Mouse (Mus musculus): ENCODE measurements around the gene Gm128.

The Gm128 gene

DNA sequence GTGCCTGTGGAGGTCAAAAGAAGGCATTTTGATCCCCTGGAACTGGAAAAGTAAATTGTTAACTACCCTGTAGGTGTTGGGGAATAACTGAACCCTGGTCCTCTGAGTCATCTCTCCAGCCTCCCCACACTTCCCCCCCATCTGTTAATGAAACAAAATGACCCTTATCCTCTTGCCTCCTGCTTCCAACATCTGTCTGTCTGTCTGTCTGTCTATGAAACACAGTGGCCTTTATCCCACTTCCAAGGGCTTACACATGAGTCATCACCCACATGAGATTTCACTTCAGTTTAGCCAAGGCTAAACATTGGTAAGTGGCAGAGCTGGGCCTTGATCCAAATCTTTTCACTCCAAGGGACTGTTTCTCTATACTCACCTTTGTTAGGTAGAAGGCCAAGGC lies 26.5 kb upstream of the Gm128 start:
- no peak for DNase-seq (ENCODE audit: low spot score)

DNA sequence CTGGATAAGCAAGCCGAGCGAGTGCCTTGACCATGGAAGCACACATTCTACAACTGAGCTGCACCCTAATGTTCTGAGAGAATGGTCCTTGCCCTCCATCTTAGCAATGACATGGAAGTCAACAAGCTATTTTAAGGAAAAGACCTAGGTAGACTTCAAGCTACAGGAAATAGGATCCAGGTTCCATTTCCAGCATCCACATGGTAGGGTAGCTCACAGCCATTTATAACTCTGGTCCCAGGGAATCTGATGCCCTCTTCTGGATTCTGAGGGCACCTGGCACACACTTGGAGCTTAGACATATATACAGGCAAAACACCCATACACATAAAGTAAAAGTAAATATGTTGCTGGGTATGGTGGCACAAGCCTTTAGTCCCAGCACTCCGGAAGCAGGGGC lies 24.7 kb upstream of the Gm128 start:
- no peak for DNase-seq (ENCODE audit: low spot score)

DNA sequence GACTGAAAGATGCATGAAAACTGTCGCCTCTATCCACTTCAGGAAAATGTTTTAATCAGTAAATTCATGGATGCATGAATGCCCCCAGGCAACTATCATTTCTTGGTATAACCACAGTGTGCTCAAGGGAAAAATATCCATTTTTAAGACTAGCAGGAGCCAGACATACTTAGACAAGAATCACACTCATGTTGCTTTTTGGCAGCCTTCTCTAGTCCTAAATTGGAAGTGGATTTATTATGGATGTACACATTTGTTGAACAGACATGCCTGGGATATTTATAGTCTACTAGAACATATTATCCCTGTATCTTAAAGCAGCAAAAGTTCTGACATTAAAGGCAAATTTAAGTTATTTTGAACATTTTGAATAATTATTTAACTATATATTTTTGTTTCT lies 23.3 kb upstream of the Gm128 start:
- DNase-seq (ENCODE audit: low spot score), result no peak

DNA sequence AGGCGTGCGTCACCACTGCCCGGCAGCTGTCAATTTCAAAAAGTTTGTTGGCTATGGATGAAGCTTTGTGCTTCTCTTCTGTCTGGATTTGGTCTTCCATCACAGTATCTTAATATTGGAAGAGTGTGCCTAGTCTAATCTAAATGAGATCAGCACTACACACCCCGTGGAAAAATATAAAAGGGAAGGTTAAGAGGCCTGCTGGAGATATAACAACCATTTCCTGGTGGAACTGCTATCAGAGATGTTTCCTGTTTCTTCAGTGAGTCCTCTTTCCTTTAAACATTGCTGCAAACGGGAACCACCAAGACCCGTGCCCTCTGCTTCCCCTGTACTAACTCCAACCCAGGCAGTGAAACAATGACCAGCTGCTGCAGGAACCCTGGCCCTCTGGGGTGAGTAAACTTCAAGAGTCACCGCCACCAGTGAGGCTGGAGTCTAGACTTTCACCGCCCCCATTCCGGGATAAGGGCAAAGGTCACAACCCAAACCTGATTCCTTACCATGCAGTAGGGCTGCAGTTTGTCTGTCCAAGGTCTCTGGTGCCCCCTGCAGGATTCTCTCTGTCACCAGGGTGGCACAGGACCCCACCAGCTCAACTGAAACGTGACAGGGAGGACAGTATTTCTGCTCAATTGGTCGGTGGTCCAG lies 21.8 kb upstream of the Gm128 start:
- peak; percentile 73 for DNase-seq (ENCODE audit: low spot score)

DNA sequence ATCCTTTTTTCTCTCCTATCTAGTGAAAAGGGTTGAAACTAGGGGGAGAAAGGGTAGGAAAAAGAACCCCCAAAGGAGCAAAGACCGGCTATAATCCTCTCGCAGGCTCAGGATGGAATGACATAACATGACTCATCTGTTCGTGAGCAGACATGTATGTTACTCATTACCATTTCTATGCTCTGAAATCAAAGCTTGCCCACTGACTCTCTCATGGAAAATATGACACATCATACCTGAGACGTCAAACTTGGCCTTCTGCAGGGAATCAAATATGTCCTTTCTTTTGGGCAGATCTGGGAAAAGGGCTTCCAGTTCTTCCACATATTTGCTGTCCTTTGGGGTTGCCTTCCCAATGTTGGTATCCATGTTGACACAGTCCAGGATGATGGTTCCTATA lies 20.6 kb upstream of the Gm128 start:
- DNase-seq (ENCODE audit: low spot score), result no peak

DNA sequence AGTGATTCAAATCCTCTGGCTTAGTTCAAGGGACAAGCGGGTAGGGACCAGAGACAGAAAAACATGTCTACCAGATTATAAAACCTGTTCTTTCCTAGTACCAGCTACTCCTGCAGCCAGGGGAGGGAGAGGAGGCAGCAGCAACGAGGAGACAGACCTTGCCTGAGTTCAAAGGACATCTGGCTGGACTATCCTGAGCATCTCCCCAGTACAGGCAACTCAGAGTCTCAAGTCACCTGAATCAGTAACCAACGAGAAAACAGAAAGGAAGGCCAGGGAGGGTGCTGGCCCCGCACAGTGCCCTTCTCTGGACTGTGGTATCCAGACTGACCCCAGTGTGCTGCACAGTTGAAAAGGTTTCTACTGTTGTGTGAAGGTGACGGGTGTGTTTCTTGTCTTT lies 15.5 kb upstream of the Gm128 start:
- DNase-seq (ENCODE audit: low spot score), result no peak

DNA sequence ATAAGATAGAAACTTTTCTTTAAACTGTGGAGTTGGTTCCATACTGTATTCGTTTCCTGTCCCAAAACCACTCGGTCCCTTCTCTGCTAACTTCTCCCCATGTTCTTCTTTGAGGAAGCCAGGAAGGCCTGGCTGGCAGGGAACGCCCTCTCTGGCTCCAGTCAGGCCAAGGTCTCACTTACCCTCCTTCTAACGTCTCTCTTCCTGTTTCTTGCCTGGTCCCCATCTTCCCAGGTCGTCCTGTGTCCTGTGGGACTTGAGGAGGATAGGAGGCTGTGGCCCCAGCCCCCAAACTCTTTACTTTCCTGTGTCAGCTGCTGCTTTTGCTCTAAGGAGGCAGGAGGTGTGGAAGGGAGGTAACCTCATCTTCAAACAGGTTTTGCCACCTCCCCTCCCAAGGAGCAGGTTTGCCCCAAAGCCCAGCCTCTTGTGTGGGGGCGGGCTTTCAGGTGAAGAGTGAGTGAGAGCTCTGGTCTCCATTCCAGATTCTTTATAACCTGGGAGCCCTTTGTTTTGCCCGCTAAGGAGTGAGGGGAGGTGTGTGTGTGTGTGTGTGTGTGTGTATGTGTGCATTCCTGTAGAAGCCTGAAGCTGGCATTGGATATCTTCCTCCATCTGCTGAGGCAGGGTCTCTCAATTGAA lies 9.5 kb upstream of the Gm128 start, which contains the start of gene Bnipl:
Gene Bnipl, minus strand, starts transcription at position 411 of the 642 bp plus-strand sequence.
- DNase-seq (ENCODE audit: low spot score), result peak; percentile 55

DNA sequence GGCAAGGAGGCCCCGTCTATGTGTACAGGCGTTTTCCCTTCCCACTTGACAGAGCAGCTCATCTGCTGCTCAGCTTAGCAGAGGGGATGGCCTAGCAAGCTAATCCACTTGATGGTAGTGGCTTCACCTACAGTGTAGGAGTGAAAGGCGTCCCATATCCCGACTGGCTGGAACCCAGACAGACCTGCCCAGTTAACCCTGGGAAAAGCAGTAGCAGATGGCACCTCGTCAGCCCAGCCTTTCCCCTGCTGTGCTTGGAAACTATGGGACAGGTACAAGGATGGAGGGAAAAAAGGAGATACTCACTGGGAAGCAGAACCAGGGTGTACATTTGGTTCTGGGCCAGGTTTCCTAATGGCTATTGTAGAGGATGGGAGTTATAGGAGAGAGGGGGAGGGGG lies 9.0 kb upstream of the Gm128 start:
- DNase-seq (ENCODE audit: low spot score), result no peak

DNA sequence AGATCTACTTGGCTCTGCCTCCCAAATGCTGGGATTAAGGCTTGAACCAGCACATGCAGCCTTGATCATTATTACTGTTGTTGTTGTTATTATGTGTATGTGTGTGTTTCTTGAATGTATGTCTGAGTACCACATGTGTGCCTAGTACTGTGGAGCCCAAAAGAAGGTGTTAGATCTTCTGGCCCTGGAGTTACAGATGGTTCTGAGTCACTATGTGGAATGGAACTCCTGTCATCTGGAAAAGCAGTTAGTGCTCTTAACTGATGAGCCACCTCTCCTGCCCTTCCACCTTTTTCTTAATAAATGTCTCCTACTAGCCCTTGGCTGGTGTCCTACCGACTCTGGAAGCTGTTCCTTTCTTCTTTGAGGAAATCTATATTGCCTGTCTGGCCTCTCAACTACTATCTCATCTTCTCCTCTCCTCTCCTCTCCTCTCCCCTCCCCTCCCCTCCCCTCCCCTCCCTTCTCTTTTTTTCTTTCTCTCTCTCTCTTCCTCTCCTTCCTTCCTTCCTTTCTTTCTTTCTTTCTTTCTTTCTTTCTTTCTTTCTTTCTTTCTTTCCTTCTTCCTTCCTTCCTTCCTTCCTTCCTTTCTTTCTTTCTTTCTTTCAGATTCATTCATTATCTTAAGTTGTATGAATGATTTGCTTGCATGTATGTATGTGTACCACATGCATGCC lies 6.4 kb upstream of the Gm128 start:
- no peak for DNase-seq (ENCODE audit: low spot score)

DNA sequence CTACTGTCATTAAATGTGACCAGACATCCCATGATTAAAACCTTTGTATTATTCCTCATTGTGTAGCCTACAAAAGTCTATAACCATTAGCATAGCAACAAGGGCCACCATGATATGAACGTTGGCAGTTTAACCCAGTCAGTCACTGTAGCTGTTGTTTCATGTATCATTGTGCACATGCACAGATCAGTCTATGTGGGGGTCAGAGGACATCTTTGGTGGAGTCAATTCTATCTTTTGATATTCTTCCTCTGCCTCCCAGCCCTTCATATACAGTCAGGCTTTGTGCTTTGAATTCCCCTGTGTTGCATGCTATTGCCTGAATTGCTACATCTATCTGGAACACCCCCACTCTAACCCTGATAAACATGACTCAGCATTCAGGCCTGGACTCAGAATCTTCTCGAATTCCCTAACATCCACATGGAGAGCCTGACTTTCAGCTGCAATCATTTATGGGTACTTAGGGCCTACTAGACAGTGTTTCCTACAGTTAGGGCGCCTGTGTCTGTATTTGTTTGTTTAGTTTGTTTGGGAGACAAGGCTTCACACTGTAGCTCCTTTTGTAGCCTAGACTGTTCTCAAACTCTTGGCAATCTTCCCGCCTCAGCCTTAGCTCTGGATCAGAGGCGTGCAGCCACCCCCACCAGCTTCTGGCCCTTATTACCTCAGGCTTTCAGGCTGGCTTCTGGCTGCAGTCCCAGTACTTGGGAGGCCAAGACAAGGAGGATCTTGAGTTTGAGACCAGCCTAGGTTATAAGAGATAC lies 5.2 kb upstream of the Gm128 start:
- peak; percentile 59 for DNase-seq (ENCODE audit: low spot score)

DNA sequence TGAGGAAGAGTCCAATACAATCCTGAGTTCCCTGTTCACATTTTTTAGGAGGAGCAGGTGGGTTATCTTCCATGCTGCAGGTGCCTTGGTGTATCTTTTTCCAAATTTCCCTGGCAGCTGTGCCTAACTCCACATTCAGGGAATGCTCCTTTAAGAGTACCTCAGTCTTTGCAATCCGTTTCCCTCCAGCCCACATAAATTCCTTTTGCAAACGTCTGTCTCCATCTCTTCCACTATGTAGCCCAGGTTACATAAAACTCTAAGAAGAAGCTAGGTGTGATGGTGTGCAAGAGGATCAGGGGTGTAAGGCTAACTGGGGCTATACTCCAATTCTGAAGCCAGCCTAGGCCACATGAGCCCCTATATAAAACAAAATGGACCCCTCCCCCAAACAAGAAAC lies 1.7 kb upstream of the Gm128 start:
- DNase-seq (ENCODE audit: low spot score), result no peak

DNA sequence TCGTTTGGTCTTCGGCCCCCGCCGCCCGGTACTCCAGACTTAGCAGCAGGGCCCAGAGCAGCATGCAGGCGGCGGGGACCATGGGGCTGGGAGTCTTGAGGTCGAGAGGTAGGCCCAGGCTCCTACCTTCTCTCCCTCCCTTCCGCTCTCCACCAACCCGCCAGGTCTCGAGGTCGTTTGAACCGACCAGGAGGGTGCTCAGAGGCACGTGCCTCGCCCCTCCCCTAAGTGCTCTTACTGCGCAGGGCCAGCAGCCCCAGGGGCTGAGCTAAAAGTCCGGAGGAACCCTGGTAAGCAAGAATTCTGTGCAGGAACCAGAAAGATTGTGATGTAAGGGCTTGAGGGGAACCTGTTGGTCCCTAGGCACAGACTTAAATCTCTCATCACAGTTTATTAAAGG lies 498 bp downstream of the Gm128 start:
- DNase-seq (ENCODE audit: low spot score), result no peak

DNA sequence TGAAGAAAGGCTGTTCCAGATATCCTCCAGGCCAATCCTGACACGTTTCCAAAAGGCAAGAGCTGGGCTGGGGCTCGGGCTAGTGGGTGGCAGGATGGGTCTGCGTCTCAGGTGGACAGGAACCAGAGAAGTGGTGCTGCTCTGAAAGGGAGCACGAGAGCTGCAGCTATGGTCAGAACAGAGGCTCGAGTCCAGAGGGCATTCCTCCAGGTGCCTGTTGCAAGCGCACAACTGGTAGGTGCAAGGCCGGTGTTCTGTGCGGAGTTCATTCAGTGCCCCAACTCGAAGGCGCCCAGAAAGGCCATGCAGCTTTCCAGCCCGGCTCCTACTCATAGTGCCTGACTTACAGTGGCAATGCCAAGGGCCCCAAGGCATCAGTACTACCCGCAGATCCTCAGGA lies 1.4 kb downstream of the Gm128 start:
- no peak for DNase-seq (ENCODE audit: low spot score)

DNA sequence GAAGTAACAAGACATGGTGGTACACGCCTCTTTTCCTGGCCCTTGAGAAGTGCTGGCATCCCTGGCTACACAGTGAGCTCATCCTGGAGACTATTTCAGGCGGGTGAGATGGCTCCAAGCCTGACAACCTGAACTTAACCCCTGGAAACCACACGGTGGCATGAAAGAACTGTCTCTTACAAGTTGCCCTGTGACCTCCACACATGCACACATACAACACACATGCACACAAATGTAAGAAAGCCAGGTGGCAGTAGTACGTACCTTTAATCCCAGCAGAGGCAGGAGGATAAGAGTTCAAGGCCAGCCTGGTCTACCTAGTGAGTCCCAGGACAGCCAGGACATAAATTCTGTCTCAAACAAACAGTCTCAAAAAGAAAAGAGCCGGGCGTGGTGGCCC lies 2.4 kb downstream of the Gm128 start:
- no peak for DNase-seq (ENCODE audit: low spot score)

DNA sequence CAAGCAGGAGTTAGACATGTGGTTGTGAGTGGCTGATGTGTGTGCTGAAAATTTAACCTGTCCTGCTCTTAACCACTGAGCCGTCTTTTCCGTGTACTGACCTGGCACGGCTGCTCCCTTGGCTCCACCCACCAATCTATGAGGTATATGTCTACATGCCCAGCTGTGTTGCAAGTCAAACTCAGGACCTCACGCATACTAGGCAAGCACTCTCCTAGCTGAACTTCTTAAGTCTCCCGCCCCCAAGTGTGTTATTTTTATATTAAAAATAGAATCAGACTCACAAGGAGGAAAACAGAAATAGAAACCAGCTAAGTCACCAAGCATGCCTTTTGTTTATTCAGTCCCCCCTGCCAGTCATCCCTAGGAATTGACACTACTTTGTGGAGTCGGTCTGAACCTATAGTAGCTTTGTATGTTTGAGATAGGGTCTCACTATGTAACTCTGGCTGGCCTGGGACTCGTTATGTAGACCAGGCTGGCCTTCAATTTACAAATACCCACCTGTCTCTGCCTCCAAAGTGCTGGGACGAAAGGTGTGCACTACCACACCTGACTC lies 3.8 kb downstream of the Gm128 start:
- DNase-seq (ENCODE audit: low spot score), result no peak

DNA sequence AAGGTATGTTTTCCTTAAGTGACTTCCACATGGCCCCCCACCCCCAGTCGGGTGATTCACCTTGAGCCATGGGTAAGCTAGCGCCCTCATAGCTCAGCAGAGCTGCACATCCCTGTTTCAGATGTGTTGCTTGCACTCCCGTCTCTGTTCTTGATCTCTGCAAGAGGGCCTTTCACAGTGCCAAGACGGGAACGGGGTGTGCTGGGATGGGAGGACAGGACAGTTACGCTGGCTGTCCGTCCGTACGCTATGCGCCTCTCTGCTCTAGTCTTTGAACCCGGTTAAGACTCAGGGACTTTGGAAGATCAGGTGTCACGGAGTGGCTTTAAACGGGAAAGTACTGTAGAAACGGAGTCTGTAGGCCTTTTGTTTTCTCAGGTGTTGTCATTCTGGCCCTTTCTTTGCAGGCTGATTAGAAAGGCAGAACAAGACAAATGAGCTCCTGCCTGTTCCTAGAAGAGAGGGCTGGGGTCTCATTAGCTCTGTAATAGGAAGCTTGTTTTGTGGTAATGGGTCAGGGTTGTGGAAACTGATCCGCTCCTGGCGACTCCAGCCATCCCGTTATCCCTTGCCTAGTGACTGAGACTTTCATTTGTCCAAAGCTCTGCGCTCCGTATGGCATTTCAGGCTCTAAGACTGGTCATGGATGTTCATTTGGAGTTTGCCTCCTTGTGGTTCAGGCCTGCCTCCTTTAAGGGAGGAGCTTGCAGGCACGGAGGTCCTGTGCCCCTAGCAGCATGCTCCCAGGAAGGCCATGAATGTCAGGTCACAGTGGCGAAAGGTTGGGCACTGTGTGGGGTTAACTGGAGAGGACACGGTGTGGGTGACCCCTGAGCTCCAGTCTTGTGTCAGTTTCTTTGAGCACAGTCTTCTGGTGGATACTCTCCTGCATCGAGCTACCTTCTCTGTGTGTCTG lies 5.8 kb downstream of the Gm128 start:
- no peak for DNase-seq (ENCODE audit: low spot score)

DNA sequence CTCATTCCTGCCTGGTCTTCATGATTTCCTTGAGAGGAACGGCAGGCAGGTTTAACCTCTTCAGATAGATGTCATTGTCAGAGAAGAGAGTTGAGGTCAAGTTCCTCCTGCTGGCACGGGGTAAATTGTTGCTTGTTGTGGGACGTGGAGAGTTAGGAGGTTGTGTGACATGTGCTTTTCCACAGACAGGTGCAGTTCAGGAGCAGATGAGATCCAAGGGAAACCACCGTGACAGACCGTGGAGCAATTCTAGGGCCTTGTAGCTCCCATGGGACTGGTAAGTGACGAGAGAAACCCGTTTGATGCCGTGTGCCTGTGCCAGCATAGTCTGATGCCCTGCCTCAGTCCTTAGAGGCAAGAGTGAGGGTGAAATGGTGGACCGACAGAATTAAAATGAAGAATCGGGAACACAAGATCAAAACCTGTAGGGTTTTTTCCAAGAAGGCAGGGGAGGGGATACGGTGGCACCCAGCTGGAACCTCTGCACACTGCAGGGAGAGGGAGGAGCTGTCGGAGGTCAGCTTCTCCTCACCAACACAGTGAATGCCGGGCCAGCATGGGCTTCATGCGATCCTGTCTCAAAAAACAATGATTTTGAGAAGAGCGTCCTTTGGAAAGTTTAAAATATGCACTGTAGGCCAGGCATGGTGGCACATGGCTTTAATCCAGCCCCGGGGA lies 8.0 kb downstream of the Gm128 start:
- DNase-seq (ENCODE audit: low spot score), result no peak

DNA sequence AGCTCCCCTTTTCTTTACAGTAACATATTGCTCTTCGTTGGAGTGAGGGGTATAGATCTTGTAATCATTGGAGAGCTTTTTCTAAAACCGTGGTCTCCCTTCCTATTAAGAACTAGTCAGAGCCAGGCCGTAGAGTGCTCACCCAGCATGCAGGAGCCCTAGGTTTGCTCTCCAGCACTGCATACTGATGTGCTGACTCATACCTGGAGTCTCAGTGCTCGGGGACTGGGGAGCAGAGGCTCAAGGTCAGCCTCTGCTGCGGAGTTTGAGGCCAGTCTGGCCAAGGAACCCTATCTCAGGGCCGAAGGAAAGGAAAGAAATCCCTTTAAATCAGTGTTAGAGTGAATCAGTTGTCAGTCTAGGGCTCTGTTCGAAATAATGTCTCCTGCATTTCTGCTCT lies 8.6 kb downstream of the Gm128 start:
- peak; percentile 55 for DNase-seq (ENCODE audit: low spot score)

DNA sequence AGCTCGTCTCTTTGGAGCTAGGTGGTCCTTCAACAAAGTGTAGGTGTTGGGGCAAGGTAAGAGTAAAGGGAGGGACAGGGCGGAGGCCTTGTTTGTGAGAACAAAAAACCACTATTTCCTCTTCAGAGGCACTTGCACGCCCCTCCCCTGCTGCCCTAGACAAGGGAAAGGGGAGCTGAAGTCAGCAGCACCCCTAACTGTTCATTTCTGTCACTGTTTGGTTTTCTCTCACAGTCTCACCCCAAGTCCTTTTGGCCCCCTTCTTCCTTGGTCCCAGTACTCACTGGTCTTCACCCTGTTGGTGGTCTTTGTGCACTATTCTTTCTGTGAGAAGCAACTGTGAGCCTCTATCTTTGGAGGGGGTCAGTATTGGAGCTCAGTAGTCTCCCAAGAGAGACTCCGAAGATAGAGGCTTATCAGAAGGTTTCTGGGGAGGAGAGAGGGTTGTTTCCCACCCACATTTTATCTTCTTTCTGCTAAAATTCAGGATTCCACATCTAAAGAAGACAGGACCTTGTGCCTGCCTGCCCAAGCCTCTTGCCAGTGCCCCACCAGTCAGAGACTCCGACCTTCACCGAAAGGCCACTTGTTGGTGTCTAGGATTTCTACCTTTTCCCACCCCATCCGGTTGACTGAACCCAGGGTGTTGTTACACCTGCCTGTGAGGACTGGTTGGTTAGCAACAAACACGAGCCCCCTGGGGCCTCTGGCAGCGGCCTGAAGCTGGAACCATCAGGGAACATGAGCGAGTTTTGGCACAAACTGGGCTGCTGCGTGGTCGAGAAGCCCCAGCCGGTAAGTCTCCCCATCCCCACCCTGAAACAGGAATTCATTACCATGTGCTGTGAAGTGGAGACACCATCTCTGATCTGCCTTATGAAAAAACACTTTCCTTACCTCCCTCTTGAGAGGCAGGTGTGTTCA lies 9.8 kb downstream of the Gm128 start, which contains the start of gene Mllt11:
Gene Mllt11, minus strand, starts transcription at position 874 of the 924 bp plus-strand sequence.
- DNase-seq (ENCODE audit: low spot score), result no peak

Data from urinary bladder, postnatal 14 days (tissue).